Mouse (Mus musculus) pancreas, adult 10 weeks (tissue): Measurements from ENCODE around the gene Nap1l1. TPM values are rescaled to one million over a fixed set of nuclear protein-coding genes. Genes with fewer than 3 reads are reported as not detected.

Experiments used
- polyA plus RNA-seq: library from polyadenylated mRNA; stranded (reverse); fragments of 350-450 nt; fragmentation: Illumina TruSeq; extraction: RNeasy Lipid Tissue Mini Kit (QIAGEN cat#74804); gene quantifications from one replicate; pipeline ENCODE4 v1.2.3, GENCODE M21; 2015; ENCODE audit warnings: low read depth, low replicate concordance; ENCODE audit not compliant: insufficient read depth

Gene Nap1l1
- polyA plus RNA-seq = 25.8 TPM

GRCm38 (mm10) chr10:111472686-111473510, at the start of gene Nap1l1:
TSS of gene Nap1l1 (plus strand) at chr10:111473223.

GRCm38 (mm10) chr10:111506101-111506925, 33.3 kb downstream of the Nap1l1 start, which contains the start of gene Phlda1:
TSS of gene Phlda1 (plus strand) at chr10:111506286.

Other genes with a start within 250 kb of the Nap1l1 start
- 1.0 TPM for gene Bbs10, start 174.5 kb upstream of the Nap1l1 start, polyA plus RNA-seq
- 3.8 TPM for gene Phlda1, start 33.1 kb downstream of the Nap1l1 start, polyA plus RNA-seq